Mouse (Mus musculus): ENCODE results near the gene Gm7697.
"Not testable (repeated sequence)": the region's sequence is repeated elsewhere in the genome, so short reads cannot be mapped to it uniquely, and the experiment has no call there.

The Gm7697 gene

DNA sequence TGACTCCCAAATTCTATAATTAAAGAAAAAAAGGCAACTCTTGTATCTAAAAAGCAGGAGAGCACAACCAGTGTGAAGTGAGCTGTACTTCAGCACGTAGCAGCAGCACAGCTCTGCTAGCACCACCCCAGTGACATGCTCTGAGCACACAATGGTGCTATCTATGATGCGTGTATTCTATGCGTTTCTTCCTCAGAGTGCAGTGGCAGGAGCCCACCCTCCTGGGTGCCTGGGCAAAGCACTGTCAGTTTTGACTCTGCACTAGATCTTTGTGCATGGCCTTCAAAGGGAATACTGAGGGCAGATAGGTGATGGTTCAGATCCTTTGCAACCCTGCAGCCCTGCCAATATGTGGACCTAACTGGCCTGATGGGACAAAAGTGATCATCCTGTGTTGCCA, at the start of gene Gm7697:
Gene Gm7697, minus strand, starts transcription at position 101 of the 400 bp plus-strand sequence.
- not testable (repeated sequence) for DNase-seq

DNA sequence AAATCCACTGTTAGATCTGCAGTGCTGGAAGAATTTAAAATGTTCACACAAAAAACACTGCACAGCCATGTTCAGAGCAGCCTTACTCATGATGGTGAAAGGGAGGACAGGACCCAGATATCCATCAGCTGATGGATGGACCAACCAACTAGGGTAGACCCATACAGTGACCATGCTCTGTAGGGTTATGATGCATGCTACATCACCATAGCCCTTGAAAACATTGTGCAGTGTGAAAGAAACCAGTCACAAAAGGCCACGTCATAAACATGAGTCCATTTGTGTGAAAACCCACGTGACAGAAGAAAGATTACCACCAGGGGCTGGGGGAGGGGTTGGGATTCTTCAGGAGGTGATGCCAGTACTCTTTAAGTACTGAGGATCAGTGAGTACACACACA, 28.5 kb upstream of the Gm7697 start:
- not testable (repeated sequence) for DNase-seq

GRCm38 (mm10) chr8:69549556-69549955, 26.8 kb upstream of the Gm7697 start:
- DNase-seq: not testable (repeated sequence)

GRCm38 (mm10) chr8:69548114-69548513, 25.3 kb upstream of the Gm7697 start:
- DNase-seq: not testable (repeated sequence)

GRCm38 (mm10) chr8:69547208-69547607, 24.4 kb upstream of the Gm7697 start:
- not testable (repeated sequence) for DNase-seq

- not testable (repeated sequence) for DNase-seq
Observed at GRCm38 (mm10) chr8:69545020-69545419, 22.2 kb upstream of the Gm7697 start.

- DNase-seq: peak; percentile 43
Observed at GRCm38 (mm10) chr8:69544511-69544910, 21.7 kb upstream of the Gm7697 start.

DNA sequence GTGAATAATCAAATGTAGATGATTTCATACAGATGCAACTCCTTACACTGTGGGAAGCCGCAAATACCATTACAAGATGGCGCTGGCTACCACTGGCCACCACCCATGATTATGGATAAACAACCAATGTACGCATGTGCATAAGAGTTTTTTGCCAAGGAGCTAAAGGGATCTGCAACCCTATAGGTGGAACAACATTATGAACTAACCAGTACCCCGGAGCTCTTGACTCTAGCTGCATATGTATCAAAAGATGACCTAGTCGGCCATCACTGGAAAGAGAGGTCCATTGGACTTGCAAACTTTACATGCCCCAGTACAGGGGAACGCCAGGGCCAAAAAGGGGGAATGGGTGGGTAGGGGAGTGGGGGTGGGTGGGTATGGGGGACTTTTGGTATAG, 21.2 kb upstream of the Gm7697 start:
- not testable (repeated sequence) for DNase-seq

DNA sequence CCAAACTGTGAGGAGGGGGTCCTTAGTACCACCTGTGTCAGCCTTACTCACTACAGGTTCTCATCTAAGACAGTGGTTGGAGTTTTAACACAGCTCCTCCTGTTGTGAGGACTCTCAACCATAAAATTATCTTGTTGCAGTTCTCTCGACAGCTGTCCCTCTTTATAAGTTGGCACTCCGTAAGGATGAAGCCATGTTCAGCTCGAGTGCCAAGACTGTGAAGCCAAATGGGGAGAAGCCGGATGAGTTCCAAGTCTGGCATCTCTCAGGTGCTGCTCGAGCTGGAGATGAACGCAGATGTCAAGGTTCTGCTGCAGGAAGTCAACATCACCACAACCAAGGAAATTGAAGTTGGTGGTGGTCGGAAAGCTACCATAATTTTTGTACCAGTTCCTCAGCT, 18.0 kb upstream of the Gm7697 start:
- DNase-seq: peak; percentile 79

DNA sequence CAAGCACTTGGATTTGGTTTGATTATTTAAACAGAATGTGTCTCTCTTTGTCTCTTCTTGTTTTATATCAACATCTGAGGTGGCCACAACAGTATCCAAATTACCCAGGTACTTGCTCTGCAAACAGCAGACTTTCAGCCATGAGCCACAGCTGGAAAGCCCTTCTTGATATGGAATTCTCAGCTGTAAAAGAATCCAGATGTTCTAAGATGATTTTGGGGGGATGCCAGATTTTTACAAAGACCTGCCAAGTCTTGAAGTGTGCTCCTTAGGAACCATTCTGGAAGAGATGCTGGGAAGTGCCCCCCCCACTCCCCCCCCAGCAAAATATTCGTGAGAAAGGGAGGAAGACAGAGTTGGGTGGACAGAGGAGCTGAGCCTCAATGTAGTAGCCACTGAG, 17.6 kb upstream of the Gm7697 start:
- not testable (repeated sequence) for DNase-seq

DNA sequence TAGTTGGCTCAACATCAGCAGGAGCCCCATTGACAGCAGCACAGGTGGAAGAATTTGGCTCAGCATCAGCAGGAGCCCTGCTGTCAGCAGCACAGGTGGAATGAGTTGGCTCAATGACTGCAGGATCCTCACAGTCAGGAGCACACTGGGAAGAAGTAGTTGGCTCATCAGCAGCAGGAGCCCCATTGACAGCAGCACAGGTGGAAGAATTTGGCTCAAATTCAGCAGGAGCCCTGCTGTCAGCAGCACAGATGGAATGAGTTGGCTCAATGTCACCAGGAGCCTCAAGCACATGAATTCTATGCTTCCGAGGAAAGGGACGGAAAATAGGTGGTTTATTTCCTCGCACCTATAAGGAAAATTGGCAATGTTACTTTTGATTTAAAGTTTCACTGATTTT, 47.8 kb downstream of the Gm7697 start:
- DNase-seq: peak; percentile 77

DNA sequence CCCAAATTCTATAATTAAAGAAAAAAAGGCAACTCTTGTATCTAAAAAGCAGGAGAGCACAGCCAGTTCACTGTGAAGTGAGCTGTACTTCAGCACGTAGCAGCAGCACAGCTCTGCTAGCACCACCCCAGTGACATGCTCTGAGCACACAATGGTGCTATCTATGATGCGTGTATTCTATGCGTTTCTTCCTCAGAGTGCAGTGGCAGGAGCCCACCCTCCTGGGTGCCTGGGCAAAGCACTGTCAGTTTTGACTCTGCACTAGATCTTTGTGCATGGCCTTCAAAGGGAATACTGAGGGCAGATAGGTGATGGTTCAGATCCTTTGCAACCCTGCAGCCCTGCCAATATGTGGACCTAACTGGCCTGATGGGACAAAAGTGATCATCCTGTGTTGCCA, 69.3 kb downstream of the Gm7697 start, which contains the start of gene Gm9495:
Gene Gm9495, minus strand, starts transcription at position 101 of the 400 bp plus-strand sequence.
- not testable (repeated sequence) for DNase-seq

Data from cerebellum, adult 9-11 months (tissue).